Mouse (Mus musculus): ENCODE data around the gene Cxcl13.
"Not testable (repeated sequence)": the region's sequence is repeated elsewhere in the genome, so short reads cannot be mapped to it uniquely, and the experiment has no call there.

DNA sequence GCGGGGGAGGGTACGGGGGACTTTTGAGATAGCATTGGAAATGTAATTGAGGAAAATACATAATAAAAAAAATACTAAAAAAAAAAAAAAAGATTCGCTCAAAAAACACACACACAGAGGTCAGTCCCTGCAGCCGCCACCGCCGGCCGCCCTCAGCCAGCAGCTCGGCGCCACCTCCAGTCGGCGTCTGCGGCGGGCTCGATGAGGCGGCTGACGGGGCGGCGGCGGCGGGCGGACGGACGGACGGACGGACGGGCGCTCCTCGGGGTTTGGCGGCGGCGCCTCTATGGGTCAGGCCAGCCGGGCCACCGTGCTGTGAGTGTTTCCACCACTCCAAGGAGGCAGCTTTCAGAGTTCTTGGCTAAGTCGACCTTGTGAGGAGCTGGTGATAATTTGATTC lies 17.1 kb downstream of the Cxcl13 start:
- not testable (repeated sequence) for TF ChIP-seq POLR2A (IDR thresholded peaks at IDR 0.05; ENCODE audit: control insufficient read depth in 1 of 2, insufficient read depth in 1 of 2, low read depth in 1 of 2, low read length in 2 of 2, poor library complexity in 1 of 2); CTCF (IDR thresholded peaks at IDR 0.05 in 2 of 3, conservative IDR thresholded peaks at IDR 0.05 in 1 of 3; ENCODE audit: control insufficient read depth in 1 of 3, insufficient read depth in 1 of 3, low read depth in 2 of 3, low read length in 3 of 3, poor library complexity in 1 of 3, severe bottlenecking in 1 of 3); EP300 (IDR thresholded peaks at IDR 0.05; ENCODE audit: low read depth in 1 of 2, low read length in 2 of 2); KAT2A (conservative IDR thresholded peaks at IDR 0.05; ENCODE audit: low read depth, low read length); ZMIZ1 (IDR thresholded peaks at IDR 0.05; ENCODE audit: low read depth, low read length); POLR2AphosphoS2 (IDR thresholded peaks at IDR 0.05; ENCODE audit: low read length); NELFE (IDR thresholded peaks at IDR 0.05; ENCODE audit: low read depth, low read length); HCFC1 (IDR thresholded peaks at IDR 0.05; ENCODE audit: low read depth, low read length)

Data from MEL (cell line).